Mouse (Mus musculus) neural tube, embryonic 11.5 days (tissue): Measurements from ENCODE around the gene Rgcc. TPM values are rescaled to one million over a fixed set of nuclear protein-coding genes. Genes with fewer than 3 reads are reported as not detected.

ENCODE experiments used
- ATAC-seq: fragments of 200-750 bp; cut with Nextera tagmentation; 2 replicates; pipeline ENCODE4 v1.8.0; 2017; ENCODE audit warnings: moderate number of reproducible peaks, mild to moderate bottlenecking, moderate TSS enrichment, moderate library complexity; ENCODE audit not compliant: insufficient read depth, low FRiP score, low TSS enrichment
- DNase-seq: peaks from one replicate; pipeline ENCODE4 v3.0.0-alpha.2; 2015; ENCODE audit warnings: low spot score
- H3K27ac ChIP-seq: fragments of 300-500 bp; sonication (generic); 2 replicates; pipeline ENCODE4 v1.5.1; 2014; ENCODE audit warnings: low read depth, mild to moderate bottlenecking, low read length
- H3K27me3 ChIP-seq: fragments of 300-500 bp; sonication (generic); 2 replicates; pipeline ENCODE4 v1.6.1; 2014; ENCODE audit warnings: mild to moderate bottlenecking, low read length, mixed read lengths; ENCODE audit not compliant: control insufficient read depth, insufficient read depth
- H3K36me3 ChIP-seq: fragments of 300-500 bp; sonication (generic); 2 replicates; pipeline ENCODE4 v1.6.1; 2014; ENCODE audit warnings: mild to moderate bottlenecking, low read length, moderate library complexity, mixed read lengths; ENCODE audit not compliant: control insufficient read depth, insufficient read depth
- H3K4me1 ChIP-seq: fragments of 300-500 bp; sonication (generic); 2 replicates; pipeline ENCODE4 v1.6.1; 2014; ENCODE audit warnings: low read length, mixed read lengths; ENCODE audit not compliant: control insufficient read depth, insufficient read depth
- H3K4me2 ChIP-seq: fragments of 300-500 bp; sonication (generic); 2 replicates; pipeline ENCODE4 v1.6.1; 2014; ENCODE audit warnings: low read depth, mild to moderate bottlenecking, moderate library complexity
- H3K4me3 ChIP-seq: fragments of 300-500 bp; sonication (generic); 2 replicates; pipeline ENCODE4 v1.5.1; 2014; ENCODE audit warnings: low read depth, low read length
- H3K9ac ChIP-seq: fragments of 300-500 bp; sonication (generic); 2 replicates; pipeline ENCODE4 v1.6.1; 2014; ENCODE audit warnings: mild to moderate bottlenecking, low read length
- H3K9me3 ChIP-seq: fragments of 300-500 bp; sonication (generic); 2 replicates; pipeline ENCODE4 v1.6.1; 2016; ENCODE audit warnings: low read length; ENCODE audit not compliant: control insufficient read depth
- WGBS: fragments of 180-500 bp; shearing (Covaris S2); extraction: QIAGEN DNeasy Blood & Tissue Kit; methylation state at CpG from one replicate; pipeline ENCODE4 v1.1.7; 2014; 5-methylcytosine and 5-hydroxymethylcytosine counted together
- polyA plus RNA-seq: library from polyadenylated mRNA; unstranded; fragments of >200 nt; fragmentation: Nextera tagmentation; extraction: Ambion mirVana; gene quantifications from 2 replicates; pipeline ENCODE4 v1.2.1, GENCODE M21; 2014

Gene Rgcc
- polyA plus RNA-seq, 1 experiment from 2014 or later = 51.8 TPM

DNA sequence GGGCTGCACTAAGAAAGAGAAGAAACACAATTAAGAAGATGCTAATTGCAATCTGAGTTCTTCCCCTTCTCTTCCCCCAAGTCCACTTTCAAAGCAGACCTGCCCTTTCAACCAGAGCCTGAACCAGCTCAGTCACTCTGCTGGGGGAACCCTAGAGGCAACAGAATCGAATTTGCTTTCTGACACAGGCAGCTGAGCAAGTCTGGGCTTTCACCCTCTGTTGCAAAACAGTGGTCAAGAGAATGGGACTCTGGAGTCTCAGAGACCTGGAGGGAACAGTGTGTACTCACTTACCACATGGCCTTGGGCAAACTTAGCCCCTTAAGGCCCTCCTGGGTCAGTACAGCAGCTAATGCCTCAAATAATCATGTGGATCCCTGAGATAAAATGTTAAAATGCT lies 34.1 kb downstream of the Rgcc start:
- Histone ChIP-seq H3K9ac (no peak overlapping the region), H3K36me3 (no peaks in the 10 kb centered on the region), H3K9me3 (no peaks in the 10 kb centered on the region), H3K27me3 (no peaks in the 10 kb centered on the region), H3K4me3 (no peak overlapping the region), H3K4me2 (no peak overlapping the region), H3K27ac (no peak overlapping the region), H3K4me1 (no peaks in the 10 kb centered on the region)
- 54% methylated on average over 1 of the region's 1 CpGs for WGBS
- DNase-seq = no peak
- ATAC-seq = no peak

DNA sequence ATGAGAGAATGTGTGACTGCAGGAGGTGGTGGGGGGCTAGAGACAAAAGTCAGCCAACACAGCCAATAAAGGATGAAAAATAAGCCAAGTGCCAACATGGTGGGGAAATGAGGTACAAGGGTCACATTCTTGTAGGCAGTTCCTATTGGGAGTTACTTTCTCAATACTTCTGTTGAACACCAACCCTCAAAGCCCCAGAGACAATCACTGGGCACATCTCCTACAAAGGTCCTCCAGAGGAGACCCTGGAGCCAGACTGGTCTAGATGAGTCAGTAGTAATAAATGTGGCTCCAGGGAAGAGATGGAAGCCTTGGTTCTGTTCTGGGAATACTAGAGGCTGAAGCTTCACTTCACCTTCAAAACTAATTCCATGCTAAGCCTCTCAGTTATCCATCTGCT lies 35.0 kb downstream of the Rgcc start:
- no peak for ATAC-seq
- Histone ChIP-seq H3K4me1 (no peaks in the 10 kb centered on the region), H3K4me3 (no peak overlapping the region), H3K4me2 (no peak overlapping the region), H3K9me3 (no peaks in the 10 kb centered on the region), H3K27ac (no peak overlapping the region), H3K36me3 (no peaks in the 10 kb centered on the region), H3K27me3 (no peaks in the 10 kb centered on the region), H3K9ac (no peak overlapping the region)
- DNase-seq = no peak

DNA sequence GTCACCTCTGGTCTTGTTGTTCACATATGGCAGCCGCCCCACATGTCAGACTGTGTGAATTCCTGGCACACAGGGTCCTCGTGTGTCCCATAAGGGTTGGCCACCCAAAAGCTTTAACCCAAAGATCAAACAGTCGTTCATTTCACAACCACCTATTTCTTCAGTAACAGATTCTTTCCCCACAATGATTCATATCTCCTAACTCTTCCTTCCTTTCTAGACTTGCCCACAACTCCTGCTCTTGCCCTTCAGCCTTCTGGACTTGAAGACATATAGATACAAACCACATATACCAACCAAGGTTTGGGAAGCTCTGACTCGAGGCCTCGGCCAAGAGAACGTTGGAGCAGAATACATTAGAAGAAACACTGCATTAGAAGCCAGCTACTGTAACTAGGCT lies 35.7 kb downstream of the Rgcc start:
- no peak overlapping the region for H3K4me3 ChIP-seq
- H3K27me3 ChIP-seq = no peaks in the 10 kb centered on the region
- no peaks in the 10 kb centered on the region for H3K4me1 ChIP-seq
- no peak overlapping the region for H3K27ac ChIP-seq
- no peak overlapping the region for H3K4me2 ChIP-seq
- ATAC-seq (no peak), DNase-seq (no peak)
- WGBS = 90% methylated on average over 6 of the region's 6 CpGs
- H3K36me3 ChIP-seq = no peaks in the 10 kb centered on the region
- H3K9ac ChIP-seq = no peak overlapping the region
- H3K9me3 ChIP-seq = no peaks in the 10 kb centered on the region

DNA sequence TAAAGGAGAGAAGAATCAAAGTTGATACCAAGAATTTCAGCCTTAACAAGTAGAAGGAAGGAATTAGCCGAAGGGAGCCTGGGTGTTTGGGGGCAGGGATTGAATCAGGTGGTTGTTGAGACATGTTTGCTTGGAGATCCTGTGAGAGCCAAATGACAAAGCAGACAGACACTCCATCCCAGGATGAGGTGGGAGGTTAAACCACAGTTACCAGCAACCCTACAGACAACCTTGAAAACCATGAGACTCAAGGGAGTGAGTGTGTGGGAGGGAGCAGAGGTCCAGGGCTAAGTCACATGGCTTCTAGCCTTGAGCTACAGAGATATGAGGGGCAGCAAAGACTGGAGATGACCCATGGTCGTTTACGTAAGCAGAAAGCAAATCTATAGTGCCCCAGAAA lies 38.1 kb downstream of the Rgcc start:
- H3K4me1 ChIP-seq = no peaks in the 10 kb centered on the region
- no peaks in the 10 kb centered on the region for H3K27me3 ChIP-seq
- DNase-seq (no peak), ATAC-seq (no peak)
- no peaks in the 10 kb centered on the region for H3K9me3 ChIP-seq
- no peak overlapping the region for H3K9ac ChIP-seq
- no peak overlapping the region for H3K27ac ChIP-seq
- no peaks in the 10 kb centered on the region for H3K36me3 ChIP-seq
- WGBS = 80% methylated on average over 3 of the region's 3 CpGs
- no peak overlapping the region for H3K4me3 ChIP-seq
- H3K4me2 ChIP-seq = no peak overlapping the region

DNA sequence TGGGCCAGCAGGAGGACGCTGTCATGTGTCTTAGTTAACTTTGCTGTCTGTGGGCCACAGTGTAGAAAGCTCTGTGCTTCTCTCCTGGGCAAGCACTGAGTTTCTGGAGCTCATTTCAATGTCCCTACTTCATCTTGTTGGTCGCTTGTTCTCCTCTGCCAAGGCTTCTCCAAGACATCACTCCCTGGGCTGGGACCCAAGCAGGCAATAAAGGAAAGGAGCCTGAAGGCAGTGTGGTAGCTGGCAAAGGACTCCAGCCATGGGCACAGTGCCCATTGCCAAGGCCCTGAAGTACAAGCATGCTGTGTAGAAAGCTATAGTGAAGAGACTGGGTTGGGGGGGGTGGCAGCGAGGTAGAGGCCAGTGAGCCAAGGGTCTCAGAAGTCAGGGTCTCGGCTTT lies 38.8 kb downstream of the Rgcc start:
- H3K4me1 ChIP-seq = no peaks in the 10 kb centered on the region
- no peaks in the 10 kb centered on the region for H3K27me3 ChIP-seq
- no peak overlapping the region for H3K27ac ChIP-seq
- no peak for DNase-seq
- no peak for ATAC-seq
- H3K4me2 ChIP-seq = no peak overlapping the region
- no peaks in the 10 kb centered on the region for H3K36me3 ChIP-seq
- H3K4me3 ChIP-seq = no peak overlapping the region
- no peaks in the 10 kb centered on the region for H3K9me3 ChIP-seq
- H3K9ac ChIP-seq = no peak overlapping the region
- WGBS = 89% methylated on average over 4 of the region's 4 CpGs

DNA sequence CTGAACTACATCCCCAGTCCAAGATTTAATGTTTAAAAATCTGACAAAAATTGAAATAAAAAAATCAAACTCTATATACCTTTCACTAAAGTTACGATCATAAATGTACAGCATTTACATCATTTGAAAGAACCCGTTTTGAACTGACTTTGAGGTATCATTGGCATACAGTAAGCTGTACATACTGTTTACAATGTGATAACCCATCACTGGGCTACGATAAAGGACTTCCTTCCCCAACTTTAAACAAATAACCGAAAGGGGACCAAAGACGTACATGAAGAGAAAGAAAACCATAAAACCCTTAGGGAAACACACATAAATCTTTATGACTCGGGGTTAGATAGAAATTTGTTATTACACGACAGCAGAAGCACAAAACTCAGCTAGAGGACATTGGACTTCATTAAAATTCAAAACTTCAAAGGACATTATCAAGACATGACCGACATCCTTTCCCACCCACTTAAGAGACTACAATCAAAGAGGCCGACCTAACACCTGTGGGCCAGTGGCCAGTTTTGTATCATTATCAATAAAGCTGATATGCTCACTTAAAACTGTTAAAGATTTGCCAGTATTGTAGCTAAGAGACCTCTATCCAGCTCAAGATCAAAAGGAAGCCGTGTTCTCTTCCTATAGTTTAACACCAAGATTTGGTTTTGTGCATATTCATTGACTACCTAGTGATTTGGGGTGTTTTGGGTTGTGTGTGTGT lies 42.2 kb downstream of the Rgcc start:
- 87% methylated on average over 10 of the region's 10 CpGs for WGBS
- no peaks in the 10 kb centered on the region for H3K9me3 ChIP-seq
- H3K4me2 ChIP-seq = no peak overlapping the region
- H3K27ac ChIP-seq = no peak overlapping the region
- DNase-seq (no peak), ATAC-seq (no peak)
- no peak overlapping the region for H3K9ac ChIP-seq
- H3K27me3 ChIP-seq = no peaks in the 10 kb centered on the region
- H3K4me3 ChIP-seq = no peak overlapping the region
- H3K4me1 ChIP-seq = no peaks in the 10 kb centered on the region
- no peaks in the 10 kb centered on the region for H3K36me3 ChIP-seq

DNA sequence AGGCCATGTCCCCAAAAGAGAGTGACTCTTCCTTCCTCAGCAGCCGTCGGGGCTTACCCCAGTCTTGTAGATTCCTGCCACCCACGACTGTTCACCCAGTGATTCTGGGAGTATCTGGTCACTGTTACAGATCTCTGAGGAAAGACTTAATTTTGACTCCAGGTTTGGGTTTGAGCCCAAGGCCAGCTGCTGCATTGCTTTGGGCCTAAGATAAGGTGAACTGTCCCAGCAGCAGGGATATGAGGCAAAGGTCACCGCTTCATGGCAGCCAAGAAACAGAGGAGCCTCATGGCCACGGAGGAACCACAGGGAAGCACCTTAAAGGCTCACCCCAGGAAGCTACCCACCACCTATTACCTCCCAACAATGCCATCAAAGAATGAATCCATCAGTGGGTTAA lies 44.8 kb downstream of the Rgcc start:
- ATAC-seq (no peak), DNase-seq (no peak)
- no peak overlapping the region for H3K4me2 ChIP-seq
- WGBS = 82% methylated on average over 5 of the region's 5 CpGs
- no peaks in the 10 kb centered on the region for H3K36me3 ChIP-seq
- H3K9me3 ChIP-seq = no peaks in the 10 kb centered on the region
- H3K9ac ChIP-seq = no peak overlapping the region
- H3K27ac ChIP-seq = no peak overlapping the region
- no peak overlapping the region for H3K4me3 ChIP-seq
- no peaks in the 10 kb centered on the region for H3K4me1 ChIP-seq
- H3K27me3 ChIP-seq = no peaks in the 10 kb centered on the region

DNA sequence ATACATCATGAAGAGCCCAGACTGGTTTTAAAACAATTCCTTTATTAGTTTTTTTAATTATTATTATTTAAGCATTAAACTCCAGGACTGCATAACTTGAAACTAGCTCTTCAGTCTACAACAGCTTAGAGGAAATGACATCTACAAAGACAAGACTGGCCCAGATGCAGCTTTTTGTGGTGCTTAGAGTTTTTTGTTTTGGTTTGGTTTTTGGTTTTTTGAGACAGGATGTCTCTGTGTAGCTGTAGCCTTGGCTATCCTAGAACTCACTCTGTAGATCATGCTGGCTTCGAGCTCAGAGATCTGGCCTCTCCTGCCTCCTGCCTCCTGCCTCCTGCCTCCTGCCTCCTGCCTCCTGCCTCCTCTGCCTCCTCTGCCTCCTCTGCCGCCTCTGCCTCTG lies 45.7 kb downstream of the Rgcc start:
- DNase-seq (no peak), ATAC-seq (no peak)
- H3K36me3 ChIP-seq = no peaks in the 10 kb centered on the region
- H3K27me3 ChIP-seq = no peaks in the 10 kb centered on the region
- no peak overlapping the region for H3K27ac ChIP-seq
- H3K4me2 ChIP-seq = no peak overlapping the region
- H3K4me3 ChIP-seq = no peak overlapping the region
- WGBS = 100% methylated on average over 2 of the region's 2 CpGs
- H3K4me1 ChIP-seq = no peaks in the 10 kb centered on the region
- no peaks in the 10 kb centered on the region for H3K9me3 ChIP-seq
- H3K9ac ChIP-seq = no peak overlapping the region

DNA sequence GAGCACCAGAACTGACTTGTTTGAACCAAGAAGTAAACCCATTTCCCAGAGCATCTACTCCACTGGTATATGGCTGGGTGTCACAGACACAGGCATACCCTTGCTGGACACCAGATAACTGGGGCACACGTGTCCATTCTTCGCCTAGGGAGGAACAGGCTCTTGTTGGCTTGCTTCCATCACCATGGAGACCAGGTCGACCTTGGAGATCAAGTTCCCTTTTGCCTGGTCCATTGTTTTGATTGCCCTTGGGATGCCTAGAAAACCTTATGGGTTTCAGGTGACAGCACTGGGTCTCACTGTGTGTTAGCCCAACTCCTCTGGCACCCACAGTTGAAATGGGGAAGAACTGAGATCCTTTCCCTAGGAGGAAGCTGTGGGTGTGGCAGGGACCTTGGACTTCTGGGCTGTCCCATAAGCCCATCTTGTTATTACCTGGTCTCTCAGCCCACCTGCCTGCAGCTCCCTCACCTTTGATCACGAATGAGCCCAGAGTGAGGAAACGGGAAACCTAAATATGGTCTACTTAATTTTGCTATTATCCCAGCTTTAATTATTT lies 49.6 kb downstream of the Rgcc start:
- DNase-seq = no peak
- Histone ChIP-seq H3K4me2 (no peak overlapping the region), H3K9me3 (no peaks in the 10 kb centered on the region), H3K27me3 (no peaks in the 10 kb centered on the region), H3K4me3 (no peak overlapping the region), H3K36me3 (no peaks in the 10 kb centered on the region), H3K4me1 (no peaks in the 10 kb centered on the region), H3K27ac (no peak overlapping the region), H3K9ac (no peak overlapping the region)
- WGBS = 71% methylated on average over 5 of the region's 5 CpGs
- no peak for ATAC-seq
